Mouse (Mus musculus) hindbrain, postnatal 0 days (tissue): ENCODE measurements at regions not wholly inside any gene's neighbourhood (a gene's known extent, or its start where the extent isn't known, plus 50 kb on each side); places are given as distances from the start of the nearest gene placed in this dataset.

Experiments
- ATAC-seq: fragments of 200-750 bp; cut with Nextera tagmentation; 2 replicates; pipeline ENCODE4 v1.8.0; 2017; ENCODE audit warnings: mild to moderate bottlenecking, moderate TSS enrichment, moderate library complexity
- DNase-seq: peaks from one replicate; pipeline ENCODE4 v3.0.0-alpha.2; 2015; ENCODE audit warnings: low spot score
- H3K27ac ChIP-seq: fragments of 300-500 bp; sonication (generic); 2 replicates; pipeline ENCODE4 v1.5.1; 2014; ENCODE audit warnings: mild to moderate bottlenecking
- H3K27me3 ChIP-seq: fragments of 300-500 bp; sonication (generic); 2 replicates; pipeline ENCODE4 v1.6.1; 2014; ENCODE audit warnings: low read length, mixed read lengths; ENCODE audit not compliant: insufficient read depth
- H3K36me3 ChIP-seq: fragments of 300-500 bp; sonication (generic); 2 replicates; pipeline ENCODE4 v1.6.1; 2014; ENCODE audit warnings: low read length, mixed read lengths; ENCODE audit not compliant: insufficient read depth
- H3K4me1 ChIP-seq: fragments of 300-500 bp; sonication (generic); 2 replicates; pipeline ENCODE4 v1.6.1; 2014; ENCODE audit warnings: antibody characterized with exemption, low read length, mixed read lengths; ENCODE audit not compliant: insufficient read depth
- H3K4me2 ChIP-seq: fragments of 300-500 bp; sonication (generic); 2 replicates; pipeline ENCODE4 v1.6.1; 2014; ENCODE audit warnings: low read depth, mild to moderate bottlenecking, low read length, moderate library complexity, mixed read lengths
- H3K4me3 ChIP-seq: fragments of 300-500 bp; sonication (generic); 2 replicates; pipeline ENCODE4 v1.5.1; 2014; ENCODE audit warnings: low read length
- H3K9ac ChIP-seq: fragments of 300-500 bp; sonication (generic); replicated peaks from 2 replicates; pipeline ENCODE4 v1.6.1; 2014; ENCODE audit warnings: mild to moderate bottlenecking, low read length, moderate library complexity, mixed read lengths
- H3K9me3 ChIP-seq: fragments of 300-500 bp; sonication (generic); 2 replicates; pipeline ENCODE4 v1.6.1; 2016; ENCODE audit warnings: low read length, mixed read lengths
- CTCF ChIP-seq: IDR thresholded peaks from 2 replicates; pipeline ENCODE4 v1.5.1; 2016; ENCODE audit warnings: antibody characterized with exemption, control low read depth, low read depth
- WGBS: fragments of 180-500 bp; shearing (Covaris S2); extraction: QIAGEN DNeasy Blood & Tissue Kit; methylation state at CpG from one replicate; pipeline ENCODE4 v1.1.7; 2014; 5-methylcytosine and 5-hydroxymethylcytosine counted together
- microRNA-seq, 2 experiments: library from miRNA; unstranded; fragments of <30 nt; microRNA quantifications; one replicate each; pipeline ENCODE4; 2016

- no peak for ATAC-seq
- WGBS = 82% methylated on average over 4 of the region's 4 CpGs
Observed at GRCm38 (mm10) chr8:73645582-73645981, 292.2 kb upstream of the Large1 start.

DNA sequence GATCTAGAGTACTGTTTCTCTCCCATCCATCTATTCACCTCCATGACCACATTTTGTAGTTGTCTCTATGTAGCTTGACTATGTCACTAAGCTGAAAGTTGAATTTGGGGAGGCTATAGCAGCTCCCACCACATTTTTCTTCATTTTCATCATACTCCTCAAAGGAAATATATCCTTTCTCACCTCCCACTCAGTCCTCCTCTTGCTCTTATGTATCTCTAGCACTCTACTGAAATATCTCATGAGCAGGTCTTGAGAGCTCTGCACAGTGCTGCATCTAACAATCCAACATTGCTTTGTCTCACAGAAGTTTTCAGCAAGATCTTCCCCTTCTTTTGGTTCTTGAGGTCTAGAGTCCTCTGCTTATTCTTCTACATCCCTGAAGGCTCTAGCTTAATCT is 273.5 kb upstream of the Large1 start:
- ATAC-seq = no peak
- no peak for TF ChIP-seq CTCF

More at GRCm38 (mm10) chr8:73645582-73645981, 292.2 kb upstream of the Large1 start:
- Histone ChIP-seq H3K27ac (no peak overlapping the region), H3K27me3 (no peaks in the 10 kb centered on the region), H3K9me3 (peaks cover 3% of the 10 kb centered on the region; the same call in 1 of the 2 replicates), H3K4me2 (no peak overlapping the region), H3K4me3 (no peak overlapping the region), H3K4me1 (no peaks in the 10 kb centered on the region), H3K9ac (no peak overlapping the region), H3K36me3 (no peaks in the 10 kb centered on the region)
- no peak for TF ChIP-seq CTCF
- no peak for DNase-seq

DNA sequence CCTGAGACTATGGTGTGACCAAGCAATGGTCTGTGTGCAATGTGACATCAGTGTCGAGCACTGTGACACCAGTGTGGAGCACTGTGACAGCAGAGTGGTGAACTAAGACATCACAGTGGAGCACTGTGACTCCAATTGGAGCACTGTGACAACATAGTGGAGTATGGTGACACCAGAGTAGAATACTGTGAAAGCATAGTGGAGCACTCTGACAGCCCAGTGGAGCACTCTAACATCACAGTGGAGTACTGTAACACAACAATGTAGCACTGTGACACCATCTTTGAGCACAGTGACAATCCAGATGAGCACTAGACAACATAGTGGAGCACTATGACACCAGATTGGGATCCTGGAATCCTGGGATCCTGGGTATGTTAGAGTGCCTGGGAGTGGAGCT is 265.6 kb upstream of the Large1 start:
- no peak for TF ChIP-seq CTCF

More for the DNA sequence above, 273.5 kb upstream of the Large1 start:
- no peak for DNase-seq
- no peak overlapping the region for H3K4me2 ChIP-seq
- no peak overlapping the region for H3K4me3 ChIP-seq
- no peaks in the 10 kb centered on the region for H3K4me1 ChIP-seq
- H3K36me3 ChIP-seq = no peaks in the 10 kb centered on the region
- no peaks in the 10 kb centered on the region for H3K9me3 ChIP-seq
- no peaks in the 10 kb centered on the region for H3K27me3 ChIP-seq
- H3K9ac ChIP-seq = no peak overlapping the region
- H3K27ac ChIP-seq = no peak overlapping the region

GRCm38 (mm10) chr8:73614631-73615030 is 261.3 kb upstream of the Large1 start:
- Histone ChIP-seq H3K36me3 (no peaks in the 10 kb centered on the region), H3K4me3 (no peak overlapping the region), H3K9me3 (0 out of 2 replicates have a peak, but pooled peaks cover 2% of the 10 kb centered on the region), H3K9ac (no peak overlapping the region), H3K4me2 (no peak overlapping the region), H3K4me1 (no peaks in the 10 kb centered on the region), H3K27ac (no peak overlapping the region), H3K27me3 (no peaks in the 10 kb centered on the region)
- no peak for DNase-seq
- WGBS = 81% methylated on average over 2 of the region's 2 CpGs
- no peak for TF ChIP-seq CTCF
- ATAC-seq = no peak

More for the DNA sequence above, 265.6 kb upstream of the Large1 start:
- ATAC-seq (peak; percentile 51), DNase-seq (no peak)
- Histone ChIP-seq H3K9ac (no peak overlapping the region), H3K4me1 (no peaks in the 10 kb centered on the region), H3K27me3 (no peaks in the 10 kb centered on the region), H3K9me3 (0 out of 2 replicates have a peak, but pooled peaks cover 2% of the 10 kb centered on the region), H3K4me2 (no peak overlapping the region), H3K4me3 (no peak overlapping the region), H3K27ac (no peak overlapping the region), H3K36me3 (no peaks in the 10 kb centered on the region)
- 86% methylated on average over 1 of the region's 1 CpGs for WGBS

GRCm38 (mm10) chr8:73614106-73614505 is 260.8 kb upstream of the Large1 start:
- Histone ChIP-seq H3K4me2 (no peak overlapping the region), H3K9ac (no peak overlapping the region), H3K36me3 (no peaks in the 10 kb centered on the region), H3K9me3 (0 out of 2 replicates have a peak, but pooled peaks cover 2% of the 10 kb centered on the region), H3K27me3 (no peaks in the 10 kb centered on the region), H3K27ac (no peak overlapping the region), H3K4me1 (no peaks in the 10 kb centered on the region), H3K4me3 (no peak overlapping the region)
- WGBS = 66% methylated on average over 2 of the region's 2 CpGs
- no peak for TF ChIP-seq CTCF
- ATAC-seq (no peak), DNase-seq (no peak)

GRCm38 (mm10) chr8:73611583-73611982 is 258.2 kb upstream of the Large1 start:
- no peak for DNase-seq
- ATAC-seq = no peak
- Histone ChIP-seq H3K27ac (no peak overlapping the region), H3K4me3 (no peak overlapping the region), H3K4me2 (no peak overlapping the region), H3K27me3 (no peaks in the 10 kb centered on the region), H3K36me3 (no peaks in the 10 kb centered on the region), H3K4me1 (no peaks in the 10 kb centered on the region), H3K9ac (no peak overlapping the region), H3K9me3 (no peaks in the 10 kb centered on the region)
- TF ChIP-seq CTCF = no peak
- WGBS = 93% methylated on average over 10 of the region's 10 CpGs

DNA sequence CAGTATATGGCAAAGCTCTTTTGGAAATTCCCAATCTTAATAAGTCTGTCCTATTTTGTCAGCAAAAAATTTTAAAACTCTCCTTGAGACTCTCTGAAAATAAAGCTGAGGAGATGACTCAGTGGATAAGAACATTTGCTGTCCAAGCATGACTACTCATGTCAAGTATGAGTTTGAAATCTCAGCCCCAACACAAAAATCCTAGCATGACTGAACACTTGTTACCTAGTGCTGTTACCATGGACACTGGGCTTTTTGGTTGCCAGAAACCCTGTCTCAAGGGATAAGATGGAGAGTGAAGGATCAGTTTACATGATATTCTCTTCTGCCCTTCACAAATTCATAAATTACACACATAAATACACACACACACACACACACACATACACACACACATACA is 217.3 kb upstream of the Large1 start:
- no peak overlapping the region for H3K4me2 ChIP-seq
- ATAC-seq (no peak), DNase-seq (no peak)
- H3K9ac ChIP-seq = no peak overlapping the region
- H3K4me3 ChIP-seq = no peak overlapping the region
- no peaks in the 10 kb centered on the region for H3K9me3 ChIP-seq
- no peaks in the 10 kb centered on the region for H3K36me3 ChIP-seq
- no peaks in the 10 kb centered on the region for H3K27me3 ChIP-seq
- no peaks in the 10 kb centered on the region for H3K4me1 ChIP-seq
- no peak overlapping the region for H3K27ac ChIP-seq
- no peak for TF ChIP-seq CTCF

DNA sequence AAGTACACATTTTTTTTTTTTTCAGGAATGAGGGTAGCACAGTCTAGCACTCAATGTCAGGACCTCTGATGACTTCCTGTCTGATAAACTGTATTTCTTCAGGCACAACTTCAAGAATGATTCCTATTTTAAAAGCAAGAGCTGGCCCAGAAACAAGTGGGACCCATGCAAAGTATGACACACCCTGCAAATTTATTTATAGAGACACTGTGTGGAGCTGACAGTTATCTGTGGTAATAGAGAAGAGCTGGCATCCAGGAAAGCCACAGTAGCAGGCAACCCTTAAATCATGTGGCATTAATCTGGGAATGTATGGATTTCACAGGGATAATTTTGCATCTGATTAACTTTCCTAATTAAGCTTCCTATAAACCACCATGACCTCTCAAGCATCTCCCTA is 216.6 kb upstream of the Large1 start:
- H3K4me3 ChIP-seq = no peak overlapping the region
- no peaks in the 10 kb centered on the region for H3K9me3 ChIP-seq
- ATAC-seq (no peak), DNase-seq (no peak)
- H3K36me3 ChIP-seq = no peaks in the 10 kb centered on the region
- TF ChIP-seq CTCF = no peak
- H3K4me1 ChIP-seq = no peaks in the 10 kb centered on the region
- H3K27me3 ChIP-seq = no peaks in the 10 kb centered on the region
- H3K4me2 ChIP-seq = no peak overlapping the region
- no peak overlapping the region for H3K9ac ChIP-seq
- no peak overlapping the region for H3K27ac ChIP-seq

Small RNA genes in the stretch of these regions (microRNA-seq; reads per million reads assigned to microRNA genes)
- gene Gm23255 = 0 reads per million in 2 experiments
